Mouse (Mus musculus) embryonic fibroblast, embryonic 13.5 days (primary cell): Measurements from ENCODE around the gene Rasal2.

Experiments
- CTCF ChIP-seq: IDR thresholded peaks from 2 replicates; pipeline ENCODE4 v1.5.1; 2011; ENCODE audit warnings: mild to moderate bottlenecking, control low read depth, low read length, moderate library complexity, borderline replicate concordance; ENCODE audit not compliant: insufficient read depth
- POLR2A ChIP-seq: IDR thresholded peaks from 2 replicates; pipeline ENCODE4 v1.6.1; 2011; ENCODE audit warnings: low read depth, mild to moderate bottlenecking, control low read depth, low read length, moderate library complexity

DNA sequence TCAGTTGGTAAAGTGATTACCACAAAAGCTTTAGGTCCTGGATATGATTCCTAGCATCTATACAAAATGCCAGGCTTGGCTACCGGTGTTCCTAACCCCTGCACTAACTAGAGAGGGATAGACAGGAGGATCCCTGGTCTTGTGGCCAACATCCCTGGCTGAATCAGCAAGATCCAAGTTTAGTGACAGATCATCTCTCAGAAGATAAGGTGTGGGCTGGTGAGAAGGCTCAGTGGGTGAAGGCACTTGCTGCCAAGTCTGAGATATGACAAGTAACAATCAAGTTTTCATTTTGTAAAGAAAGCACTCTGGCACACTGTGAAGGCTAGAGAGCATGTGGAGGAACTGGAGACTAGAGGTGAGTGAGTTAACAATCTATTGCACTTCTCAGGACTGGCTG lies 191.9 kb downstream of the Rasal2 start:
- TF ChIP-seq POLR2A (no peak), CTCF (no peak)
